Mouse (Mus musculus): ENCODE data around the gene Elmo1.

DNA sequence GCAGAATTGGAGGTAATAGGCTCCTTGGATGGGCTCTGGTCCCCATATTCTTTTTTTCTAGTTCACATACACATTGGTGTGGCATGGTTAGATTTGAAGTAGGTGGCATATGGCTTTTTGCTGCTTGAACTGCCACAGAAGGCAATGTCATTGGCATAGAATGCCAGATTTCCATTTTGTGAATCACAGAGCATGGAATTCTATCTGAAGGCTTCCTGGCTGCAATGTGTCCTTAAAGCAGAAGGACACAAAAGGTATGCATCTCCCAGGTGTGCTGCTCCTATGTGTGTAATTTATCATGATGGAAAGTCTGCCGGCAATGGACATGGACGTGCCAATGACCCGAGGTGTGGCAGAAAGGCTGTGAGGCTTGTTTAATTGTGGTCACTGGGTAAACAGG lies 371.2 kb downstream of the Elmo1 start:
- TF ChIP-seq CTCF (IDR thresholded peaks at IDR 0.05 in 2 of 3, conservative IDR thresholded peaks at IDR 0.05 in 1 of 3; ENCODE audit: control insufficient read depth in 1 of 3, insufficient read depth in 1 of 3, low read depth in 2 of 3, low read length in 3 of 3, poor library complexity in 1 of 3, severe bottlenecking in 1 of 3) (no peak), EP300 (IDR thresholded peaks at IDR 0.05; ENCODE audit: low read depth in 1 of 2, low read length in 2 of 2) (no peak), ZNF384 (IDR thresholded peaks at IDR 0.05; ENCODE audit: low read depth, low read length) (no peak), GATA1 (IDR thresholded peaks at IDR 0.05; ENCODE audit: low read depth, low read length) (no peak), MAZ (IDR thresholded peaks at IDR 0.05; ENCODE audit: low read depth, low read length) (no peak), CHD2 (IDR thresholded peaks at IDR 0.05; ENCODE audit: low read length) (no peak)
